Mouse (Mus musculus): Measurements from ENCODE around the gene Anapc13.
A peak's percentile ranks its signal among the peaks of the same experiment; 100 is the strongest.

Gene Anapc13

GRCm38 (mm10) chr9:102632173-102632572 lies 6.1 kb downstream of the Anapc13 start:
- DNase-seq, result no peak

GRCm38 (mm10) chr9:102632923-102633537 lies 6.9 kb downstream of the Anapc13 start:
- peak; percentile 40 to 74 for DNase-seq

DNA sequence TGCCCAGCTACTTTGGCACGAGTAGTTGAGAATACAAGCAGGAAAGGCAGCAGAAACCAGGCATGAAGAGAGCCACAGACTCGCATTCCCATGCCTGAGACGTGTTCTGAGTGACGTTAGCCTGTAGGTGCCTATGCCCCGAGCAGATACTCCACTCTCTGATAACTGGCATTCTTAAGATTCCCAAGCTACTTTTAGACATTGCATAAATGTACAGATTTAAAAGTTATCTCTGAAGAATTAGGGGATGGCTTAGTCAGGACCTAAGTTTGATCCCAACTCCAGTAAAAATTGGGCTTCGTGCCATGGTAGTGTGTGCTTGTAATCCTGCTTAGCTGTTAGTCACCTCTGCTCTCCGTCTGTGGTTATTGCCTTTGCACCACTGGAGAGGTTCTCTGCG lies 8.4 kb downstream of the Anapc13 start:
- no peak for DNase-seq

GRCm38 (mm10) chr9:102636553-102636952 lies 10.5 kb downstream of the Anapc13 start:
- DNase-seq, result peak; percentile 67 to 71

DNA sequence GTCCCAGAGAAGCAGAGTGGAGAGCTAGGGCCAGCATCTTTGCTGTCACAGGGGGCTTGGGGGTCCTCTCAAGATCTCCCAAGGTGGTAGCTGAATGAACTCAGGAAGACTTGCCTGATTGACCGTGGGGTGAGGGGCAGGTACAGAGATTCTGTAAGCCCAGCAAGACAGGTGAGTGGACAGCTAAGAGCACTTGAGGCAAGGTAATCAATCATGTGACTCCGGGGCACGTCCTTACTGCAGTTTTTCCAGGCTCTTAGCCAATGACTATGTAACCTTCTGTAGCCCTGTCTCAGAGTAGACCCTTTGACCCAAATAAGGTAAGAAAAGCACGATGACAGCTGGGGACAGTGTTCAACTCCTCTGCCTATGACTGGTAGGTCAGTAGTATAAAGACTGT lies 11.0 kb downstream of the Anapc13 start:
- DNase-seq, result no peak

- DNase-seq, result no peak
Measured at GRCm38 (mm10) chr9:102638963-102639362, 12.9 kb downstream of the Anapc13 start.

- no peak for DNase-seq
Measured at GRCm38 (mm10) chr9:102639510-102639909, 13.4 kb downstream of the Anapc13 start.

GRCm38 (mm10) chr9:102641531-102641930 lies 15.4 kb downstream of the Anapc13 start:
- no peak for DNase-seq

- DNase-seq, result no peak
Measured at GRCm38 (mm10) chr9:102643071-102643485, 17.0 kb downstream of the Anapc13 start.

DNA sequence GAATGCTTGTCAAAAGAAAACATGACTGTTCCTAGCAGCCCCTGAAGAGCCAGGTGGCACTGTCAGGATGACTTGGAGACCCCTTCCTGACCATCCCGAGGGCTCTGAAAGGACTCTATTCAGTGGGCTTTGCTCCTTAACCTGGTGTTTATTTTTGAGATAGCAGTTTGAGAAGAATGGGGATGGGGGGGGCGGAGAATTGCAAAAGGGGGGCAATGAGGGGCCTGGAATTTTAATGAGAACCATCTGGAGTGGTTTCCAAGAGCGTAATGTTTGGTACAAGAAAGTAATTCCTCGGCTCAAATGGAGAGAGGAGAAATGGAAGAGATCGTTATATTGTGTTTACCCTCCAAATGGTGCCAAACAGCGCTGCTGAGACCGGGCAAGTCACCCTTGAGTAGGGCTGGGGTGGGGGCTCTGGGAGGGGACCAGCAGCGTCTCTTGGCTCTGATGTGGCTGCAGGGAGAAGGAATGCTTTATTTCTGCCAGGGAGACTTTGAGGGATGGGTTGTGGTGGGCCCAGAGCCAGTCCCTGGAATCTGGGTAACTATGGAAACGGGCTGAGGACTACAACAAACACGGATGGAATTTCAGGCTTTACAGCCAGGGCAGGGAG lies 17.5 kb downstream of the Anapc13 start:
- DNase-seq, result no peak

- no peak for DNase-seq
Measured at GRCm38 (mm10) chr9:102645119-102645695, 19.1 kb downstream of the Anapc13 start.

DNA sequence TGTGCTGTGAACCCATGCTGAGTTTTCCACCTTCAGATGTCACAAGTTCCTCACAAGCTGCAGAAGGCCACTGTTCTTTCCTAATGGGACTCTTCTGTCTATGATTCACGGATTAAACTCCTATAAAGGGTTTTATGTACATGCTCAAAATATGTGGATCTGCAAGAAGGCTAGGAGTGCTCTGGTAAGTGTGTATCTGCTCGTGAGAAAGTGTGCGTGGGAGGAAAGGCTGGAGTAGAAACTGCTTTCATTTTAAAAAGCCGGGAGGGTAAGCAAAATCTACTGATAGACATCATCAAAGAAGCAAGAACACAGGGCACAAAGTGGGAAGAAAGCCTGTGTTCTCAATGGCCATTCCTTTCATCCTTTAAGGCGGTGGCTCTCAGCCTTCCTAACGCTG lies 20.9 kb downstream of the Anapc13 start:
- no peak for DNase-seq

GRCm38 (mm10) chr9:102649917-102650527 lies 23.9 kb downstream of the Anapc13 start:
- no peak for DNase-seq

- DNase-seq, result no peak
Measured at GRCm38 (mm10) chr9:102650637-102651036, 24.5 kb downstream of the Anapc13 start.

DNA sequence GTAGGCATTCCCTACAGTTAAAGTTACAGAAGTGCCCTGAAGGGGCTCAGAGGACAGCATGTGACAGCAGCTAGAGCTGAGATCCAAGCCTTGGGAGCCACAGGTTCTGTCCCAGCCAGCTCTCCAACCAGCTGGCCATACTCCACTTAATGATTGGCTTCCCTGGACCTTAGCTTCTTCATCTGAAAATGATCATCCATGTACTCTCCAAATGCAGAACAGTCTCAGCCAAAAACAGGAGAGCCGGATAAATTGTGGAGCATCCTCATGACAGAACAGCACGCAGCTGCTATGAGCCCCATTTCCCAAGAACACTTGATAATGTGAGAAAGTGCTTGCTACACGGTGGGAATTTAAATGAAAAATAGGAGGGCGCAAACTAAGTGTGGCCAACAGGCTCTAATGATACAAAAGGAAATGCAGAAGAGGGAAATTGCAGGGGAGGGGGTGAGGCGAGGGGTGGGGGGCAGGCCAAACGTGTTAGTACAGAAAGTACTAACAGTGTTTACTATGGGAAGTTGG lies 25.2 kb downstream of the Anapc13 start:
- no peak for DNase-seq

DNA sequence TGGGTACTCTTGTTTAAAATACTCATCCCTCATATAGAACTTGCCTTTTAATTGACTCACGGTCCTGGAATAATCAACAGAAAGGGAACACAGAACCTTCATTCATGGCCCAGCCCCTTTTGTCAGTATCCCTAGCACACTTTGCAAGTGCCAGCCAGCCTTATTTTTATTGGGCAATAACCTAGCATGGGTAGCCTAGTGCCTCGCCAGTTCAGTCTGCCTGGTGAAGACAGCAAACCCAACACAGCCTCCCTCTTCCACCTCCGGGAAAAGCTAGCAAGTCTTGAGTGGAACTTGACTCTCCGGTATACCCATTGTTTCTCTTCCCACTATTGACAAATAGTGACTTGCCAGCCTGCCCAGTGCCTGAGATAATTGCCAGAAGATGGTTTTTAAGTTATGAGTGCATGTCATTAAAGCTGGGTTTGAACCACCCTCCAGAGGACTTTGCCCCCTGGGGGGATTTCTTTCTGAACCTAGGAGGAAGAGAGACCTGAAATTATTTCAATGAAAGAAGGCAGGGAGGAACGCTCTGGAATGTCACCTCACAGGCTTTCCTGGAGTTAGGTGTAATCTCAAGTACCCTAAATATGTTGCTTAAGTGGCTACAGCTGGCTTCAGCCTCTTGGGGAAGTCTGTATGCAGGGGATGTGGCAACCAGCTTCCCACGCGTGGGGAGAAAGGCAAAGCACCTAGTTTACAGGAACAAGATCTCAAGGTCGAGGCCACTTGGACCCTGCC lies 30.4 kb downstream of the Anapc13 start:
- DNase-seq, result no peak

DNA sequence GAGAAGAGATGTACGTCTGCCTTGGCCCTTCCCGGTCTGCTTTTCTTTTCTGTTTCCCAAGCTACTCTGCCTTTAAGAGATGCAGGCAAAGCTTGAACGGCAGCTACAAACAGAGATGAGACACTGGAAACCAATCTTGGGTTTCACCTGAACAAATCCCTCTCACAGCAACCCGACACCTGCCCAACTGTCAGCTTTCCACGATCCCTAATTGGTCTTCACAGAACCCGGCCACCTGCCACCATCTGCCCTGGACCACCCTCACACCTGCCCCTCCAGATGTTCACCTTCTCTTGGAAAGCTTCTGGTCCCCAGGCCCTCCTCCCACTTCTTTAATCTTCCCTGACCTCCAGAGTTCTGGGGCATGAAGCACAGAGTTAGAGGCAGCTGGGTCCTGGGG lies 42.0 kb downstream of the Anapc13 start:
- DNase-seq, result no peak

GRCm38 (mm10) chr9:102668906-102669305 lies 42.8 kb downstream of the Anapc13 start:
- no peak for DNase-seq

- no peak for DNase-seq
Measured at GRCm38 (mm10) chr9:102673381-102673780, 47.3 kb downstream of the Anapc13 start.

GRCm38 (mm10) chr9:102675922-102676321 lies 49.8 kb downstream of the Anapc13 start:
- no peak for DNase-seq

GRCm38 (mm10) chr9:102681470-102681869 lies 55.4 kb downstream of the Anapc13 start:
- DNase-seq, result no peak

Measured in cerebellum, postnatal 25 days (tissue).